Mouse (Mus musculus) G1E (cell line): ENCODE measurements around the gene Ppp1r18. TPM values are rescaled to one million over a fixed set of nuclear protein-coding genes. Genes with fewer than 3 reads are reported as not detected.

ENCODE experiments used
- ATAC-seq: 2 replicates; pipeline ENCODE4 v1.8.0; 2016; ENCODE audit warnings: mild to moderate bottlenecking; ENCODE audit not compliant: insufficient number of reproducible peaks, poor library complexity, low FRiP score, severe bottlenecking; ENCODE audit errors: extremely low read depth
- DNase-seq: peaks from one replicate; pipeline ENCODE4 v3.0.0; 2012; ENCODE audit warnings: low spot score
- H3K27me3 ChIP-seq: 2 replicates; pipeline ENCODE4 v1.6.1; 2012; ENCODE audit warnings: mild to moderate bottlenecking, low read length, inconsistent platforms; ENCODE audit not compliant: insufficient read depth
- H3K36me3 ChIP-seq: replicated peaks from 2 replicates; pipeline ENCODE3; 2012; ENCODE audit warnings: mild to moderate bottlenecking, inconsistent platforms
- H3K4me1 ChIP-seq: 2 replicates; pipeline ENCODE4 v1.6.1; 2012; ENCODE audit warnings: low read depth, low read length, inconsistent platforms, mixed read lengths; ENCODE audit not compliant: insufficient read depth
- H3K4me3 ChIP-seq: 2 replicates; pipeline ENCODE4 v1.5.1; 2012; ENCODE audit warnings: low read depth, mild to moderate bottlenecking, inconsistent platforms, low read length, moderate library complexity, mixed read lengths
- H3K9me3 ChIP-seq: replicated peaks from 2 replicates; pipeline ENCODE4 v1.6.1; 2012; ENCODE audit warnings: inconsistent platforms
- CTCF ChIP-seq: IDR thresholded peaks from 2 replicates; pipeline ENCODE4 v1.5.1; 2012; ENCODE audit warnings: low read depth, low read length, inconsistent platforms, mixed read lengths
- GATA1 ChIP-seq: IDR thresholded peaks from 2 replicates; pipeline ENCODE4 v1.6.1; 2012; ENCODE audit warnings: borderline replicate concordance, low read length, inconsistent platforms, mixed read lengths
- GATA2 ChIP-seq: IDR thresholded peaks from 2 replicates; pipeline ENCODE4 v1.6.1; 2012; ENCODE audit warnings: low read depth, low read length, inconsistent platforms, borderline replicate concordance
- POLR2AphosphoS5 ChIP-seq: IDR thresholded peaks from 2 replicates; pipeline ENCODE4 v1.6.1; 2012; ENCODE audit warnings: low read depth, low read length, inconsistent platforms; ENCODE audit not compliant: insufficient replicate concordance
- TAL1 ChIP-seq: conservative IDR thresholded peaks from 2 replicates; pipeline ENCODE4 v1.6.1; 2012; ENCODE audit warnings: low read depth, low read length, inconsistent platforms, mixed read lengths
- polyA plus RNA-seq: library from polyadenylated mRNA; stranded (reverse); fragments of >175 nt; gene quantifications from 2 replicates; pipeline ENCODE4 v1.2.3, GENCODE M21; 2012
- total RNA-seq, 2 experiments: library from RNA; stranded (forward) in 1 of 2; stranded (reverse) in 1 of 2; fragments of 200-1000 nt in 1 of 2; fragments of >200 nt in 1 of 2; fragmentation: Nextera tagmentation in 1 of 2; gene quantifications; 2 replicates each; pipeline ENCODE4 v1.2.3; 2014 to 2017

Gene Ppp1r18
- total and polyA plus RNA-seq, 3 experiments = 31.1 to 103 (median 61.9) TPM

DNA sequence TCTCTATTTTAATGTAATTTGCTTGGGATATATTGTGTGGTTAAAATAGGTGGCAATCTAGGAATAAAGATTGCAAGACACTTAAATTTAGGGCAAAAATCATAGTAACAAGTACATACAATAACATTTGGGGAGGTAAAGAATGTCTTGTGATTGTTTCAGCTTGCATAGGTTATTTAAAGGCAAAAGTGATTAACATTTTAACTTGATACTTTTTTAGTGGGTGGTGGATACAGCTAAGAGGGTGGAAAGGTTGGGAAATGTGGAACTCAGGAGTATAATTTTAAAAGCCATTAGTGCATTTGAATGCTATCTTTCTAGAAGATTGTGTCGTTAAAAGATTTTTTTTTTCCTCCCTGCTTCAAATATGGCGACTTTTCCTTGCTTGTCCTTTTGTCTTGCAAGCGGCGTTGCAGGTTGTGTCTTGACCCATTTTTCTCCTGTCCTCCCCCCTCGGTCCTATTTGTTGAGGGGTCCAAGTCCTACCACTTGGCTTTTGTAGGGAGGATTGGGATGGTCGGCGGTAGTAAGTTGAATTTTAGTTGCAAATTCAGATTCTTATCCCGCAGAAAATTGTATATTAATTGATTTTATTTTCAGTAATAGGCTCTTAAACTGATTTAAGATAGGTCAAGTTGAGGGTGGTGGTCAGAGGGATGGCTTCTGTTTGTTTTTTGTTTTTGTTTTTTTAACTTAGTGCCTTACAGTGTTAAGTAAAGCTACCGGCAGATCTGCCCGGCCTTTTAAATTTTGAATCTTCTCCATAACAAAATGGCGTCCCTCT lies 53.1 kb downstream of the Ppp1r18 start:
- Histone ChIP-seq H3K4me1 (peaks cover 59% of the 10 kb centered on the region), H3K27me3 (no peaks in the 10 kb centered on the region), H3K36me3 (peaks cover 52% of the 10 kb centered on the region), H3K9me3 (no peaks in the 10 kb centered on the region), H3K4me3 (peak overlapping the region; percentile 79)
- ATAC-seq = no peak
- DNase-seq = no peak
- no peak for TF ChIP-seq GATA2
- no peak for TF ChIP-seq GATA1
- TF ChIP-seq TAL1 = no peak
- no peak for TF ChIP-seq CTCF
- TF ChIP-seq POLR2AphosphoS5 = peak; percentile 39; the same call in 1 of the 2 replicates

- TF ChIP-seq POLR2AphosphoS5 (peak; percentile 91; the same call in 1 of the 2 replicates), CTCF (no peak)
- peaks cover 61% of the 10 kb centered on the region for H3K4me1 ChIP-seq
- DNase-seq = peak; percentile 63
- peaks cover 53% of the 10 kb centered on the region for H3K36me3 ChIP-seq
- H3K4me3 ChIP-seq = peak overlapping the region; percentile 79; the same call in 1 of the 2 replicates
- no peaks in the 10 kb centered on the region for H3K27me3 ChIP-seq
- ATAC-seq = peak; percentile 28
- no peaks in the 10 kb centered on the region for H3K9me3 ChIP-seq
Measured at GRCm38 (mm10) chr17:35919060-35919715, 53.8 kb downstream of the Ppp1r18 start.

DNA sequence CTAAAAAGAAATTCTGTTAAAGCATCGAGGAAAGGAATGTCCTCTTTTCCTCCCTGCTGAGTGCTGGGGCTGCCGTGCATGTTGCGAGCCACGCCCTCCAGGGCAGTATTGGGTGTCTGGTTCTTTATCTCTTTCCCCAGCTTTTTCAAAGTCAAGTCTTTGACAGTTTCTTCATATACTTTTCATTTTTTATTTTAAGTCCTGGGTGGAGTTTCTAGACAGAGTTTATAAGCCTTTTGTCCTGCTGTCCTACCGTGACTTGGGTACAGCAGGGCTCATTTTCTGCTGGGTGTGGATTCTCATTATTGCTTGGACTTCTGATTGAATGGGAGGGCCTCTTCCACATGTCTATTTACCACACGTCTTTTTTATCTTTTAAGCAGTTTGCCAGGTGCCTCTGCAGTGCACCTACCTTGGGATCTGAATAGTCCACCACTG lies 54.5 kb downstream of the Ppp1r18 start:
- no peaks in the 10 kb centered on the region for H3K9me3 ChIP-seq
- TF ChIP-seq GATA1 (no peak), TAL1 (peak; percentile 63)
- H3K4me1 ChIP-seq = peaks cover 61% of the 10 kb centered on the region
- no peak for DNase-seq
- peak; percentile 5; the same call in 1 of the 2 replicates for ATAC-seq
- H3K27me3 ChIP-seq = no peaks in the 10 kb centered on the region
- H3K4me3 ChIP-seq = peak overlapping the region; percentile 64; the same call in 1 of the 2 replicates
- H3K36me3 ChIP-seq = peaks cover 53% of the 10 kb centered on the region

DNA sequence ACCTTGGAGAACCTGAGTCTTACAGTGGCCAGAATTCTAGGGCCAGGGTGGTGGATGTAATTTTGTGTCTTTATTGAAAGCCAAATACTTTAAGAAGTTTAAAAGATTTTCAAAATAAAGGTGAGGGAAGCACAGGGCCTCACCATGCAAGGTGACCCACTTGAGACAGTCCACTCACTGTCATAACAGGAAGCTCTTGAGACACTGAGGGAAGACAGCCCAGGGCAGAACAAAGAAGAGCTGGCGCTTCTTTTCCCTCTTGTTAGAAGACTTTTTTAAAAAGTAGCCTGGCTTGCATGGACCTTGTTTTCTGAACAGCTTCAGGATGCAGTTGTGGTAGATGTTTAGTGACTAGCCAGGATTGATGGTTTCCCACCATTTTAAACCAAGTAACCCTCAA lies 55.0 kb downstream of the Ppp1r18 start:
- H3K4me3 ChIP-seq = no peak overlapping the region; the same call in 1 of the 2 replicates
- DNase-seq = no peak
- H3K9me3 ChIP-seq = no peaks in the 10 kb centered on the region
- H3K4me1 ChIP-seq = peaks cover 64% of the 10 kb centered on the region
- TF ChIP-seq CTCF = no peak
- no peak for TF ChIP-seq TAL1
- no peak for TF ChIP-seq GATA2
- TF ChIP-seq GATA1 = no peak
- no peak; the same call in 1 of the 2 replicates for TF ChIP-seq POLR2AphosphoS5
- no peak for ATAC-seq
- peaks cover 57% of the 10 kb centered on the region for H3K36me3 ChIP-seq
- no peaks in the 10 kb centered on the region for H3K27me3 ChIP-seq

DNA sequence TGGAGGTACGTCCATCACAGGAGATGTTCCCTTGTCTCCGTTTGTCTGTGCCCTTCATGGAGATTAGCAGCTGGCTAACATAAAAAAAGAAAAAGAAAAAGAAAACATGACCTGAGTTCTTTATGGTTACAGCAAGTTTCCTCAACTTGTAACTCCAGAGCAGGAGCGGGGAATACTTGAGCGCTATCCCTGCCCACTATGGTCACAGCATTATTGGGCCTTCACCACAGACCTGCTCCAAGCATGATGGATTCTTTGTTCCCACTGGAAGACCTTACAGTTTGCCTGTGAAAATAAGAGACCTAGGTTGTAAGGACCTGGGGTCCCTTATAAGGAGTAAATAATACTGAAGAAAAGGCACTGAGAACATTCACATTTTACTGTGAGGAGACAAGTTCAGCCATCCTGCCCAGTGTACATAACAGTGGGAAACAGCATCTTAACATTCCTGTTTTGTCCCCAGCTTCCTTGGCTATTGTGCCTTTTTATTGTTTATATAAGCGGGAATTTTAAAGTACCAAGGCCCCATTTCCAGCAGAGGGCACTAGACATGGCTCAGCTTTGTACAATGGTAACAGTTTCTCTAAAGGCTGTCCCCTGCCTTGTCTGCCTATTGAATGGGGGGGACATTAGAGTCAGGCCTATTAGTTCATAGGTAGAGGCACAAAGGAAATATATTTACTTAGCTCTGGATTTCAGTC lies 55.6 kb downstream of the Ppp1r18 start:
- Histone ChIP-seq H3K27me3 (no peaks in the 10 kb centered on the region), H3K9me3 (no peaks in the 10 kb centered on the region), H3K4me3 (peak overlapping the region; percentile 24; the same call in 1 of the 2 replicates), H3K36me3 (peaks cover 62% of the 10 kb centered on the region), H3K4me1 (peaks cover 69% of the 10 kb centered on the region)
- ATAC-seq (no peak), DNase-seq (no peak)
- TF ChIP-seq GATA1 (no peak), TAL1 (no peak), POLR2AphosphoS5 (no peak), GATA2 (no peak), CTCF (peak; percentile 39; the same call in 1 of the 2 replicates)

DNA sequence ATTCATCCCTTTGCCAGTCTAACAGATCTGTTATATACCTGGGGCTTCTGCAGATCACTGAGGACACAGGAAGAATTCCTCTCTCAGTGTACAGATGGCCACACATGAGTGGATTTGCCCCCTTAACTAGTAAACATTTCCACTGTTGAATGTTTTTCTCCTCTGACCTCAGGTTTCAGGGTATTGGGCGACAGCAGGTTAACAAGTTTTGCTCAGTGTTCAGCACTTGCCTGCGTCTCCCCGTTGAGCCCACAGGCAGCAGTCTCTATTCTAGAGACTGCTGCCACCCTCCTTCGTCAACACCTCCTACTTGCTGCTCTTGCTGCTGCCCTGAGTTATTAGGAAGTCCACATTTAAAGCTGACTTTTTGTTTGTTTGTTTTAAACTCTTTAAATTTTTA lies 56.3 kb downstream of the Ppp1r18 start:
- Histone ChIP-seq H3K9me3 (no peaks in the 10 kb centered on the region), H3K4me3 (no peak overlapping the region), H3K27me3 (no peaks in the 10 kb centered on the region), H3K4me1 (peaks cover 76% of the 10 kb centered on the region), H3K36me3 (peaks cover 69% of the 10 kb centered on the region)
- DNase-seq (no peak), ATAC-seq (no peak)
- TF ChIP-seq TAL1 (no peak), CTCF (no peak), POLR2AphosphoS5 (no peak), GATA2 (no peak), GATA1 (no peak)
